Mouse (Mus musculus): ENCODE measurements around the gene Sptbn2.

Sptbn2 gene

DNA sequence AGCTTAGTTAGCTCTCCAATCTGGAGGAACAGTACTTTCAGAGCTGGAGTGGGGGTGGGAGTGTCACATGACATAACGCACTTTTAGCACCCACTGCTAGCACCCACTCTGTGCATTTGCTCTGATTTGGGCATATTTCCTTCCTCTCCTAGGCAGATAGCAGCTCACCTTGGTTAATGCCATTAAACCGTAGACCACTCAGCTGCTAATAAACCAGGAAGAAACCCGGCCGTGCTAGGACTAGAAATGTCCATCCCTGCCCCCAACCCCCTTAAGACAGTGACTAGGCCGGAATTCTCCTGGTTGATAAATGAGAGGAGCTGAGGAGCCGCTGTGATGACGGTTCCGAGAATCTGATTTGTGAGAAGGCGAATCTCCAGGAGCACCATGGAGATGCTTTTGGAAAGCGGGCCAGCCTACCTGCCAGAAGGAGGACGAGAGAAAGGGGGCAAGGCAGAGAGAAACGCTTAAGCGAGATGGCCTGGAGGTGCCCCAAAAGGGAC lies at the start of gene Sptbn2:
Gene Sptbn2, plus strand, starts transcription at position 70 of the 503 bp plus-strand sequence.
- DNase-seq, result no peak

DNA sequence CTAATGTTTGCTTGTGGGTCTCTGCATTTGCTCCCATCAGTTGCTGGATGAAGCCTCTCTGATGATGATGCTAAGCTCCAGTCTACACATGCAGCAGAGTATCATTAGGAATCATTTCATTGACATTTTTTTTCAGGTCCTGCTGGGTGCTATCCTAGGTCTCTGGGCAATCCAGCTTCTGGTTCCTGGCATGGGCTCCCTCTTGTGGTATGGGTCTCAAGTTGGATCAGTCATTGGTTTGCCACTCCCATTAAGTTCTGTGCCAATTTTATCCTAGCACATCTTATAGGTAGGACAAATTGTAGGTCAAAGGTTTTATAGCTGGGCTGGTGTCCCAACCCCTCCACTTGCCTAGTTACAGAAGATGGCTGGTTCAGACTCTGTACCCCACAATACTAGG lies 44.2 kb upstream of the Sptbn2 start:
- DNase-seq, result no peak

DNA sequence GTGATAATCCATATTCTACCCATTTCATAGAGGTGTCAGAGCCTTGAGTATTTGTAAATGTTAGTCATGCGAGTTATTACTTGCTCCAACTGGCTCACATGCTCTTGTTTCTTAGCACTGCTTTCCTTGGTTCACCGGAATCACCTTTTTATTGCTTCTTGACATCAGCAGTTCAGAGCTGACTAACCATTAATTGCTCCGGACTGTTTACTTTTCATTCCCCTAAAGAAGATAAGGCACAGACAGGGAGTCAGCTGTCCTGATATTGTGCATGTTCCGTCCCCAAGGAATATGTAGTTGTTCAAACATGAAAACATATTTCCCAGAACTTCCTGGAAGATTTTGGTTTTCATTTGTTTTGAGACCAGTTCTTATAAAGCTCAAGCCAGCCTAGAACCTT lies 40.2 kb upstream of the Sptbn2 start:
- DNase-seq, result no peak

DNA sequence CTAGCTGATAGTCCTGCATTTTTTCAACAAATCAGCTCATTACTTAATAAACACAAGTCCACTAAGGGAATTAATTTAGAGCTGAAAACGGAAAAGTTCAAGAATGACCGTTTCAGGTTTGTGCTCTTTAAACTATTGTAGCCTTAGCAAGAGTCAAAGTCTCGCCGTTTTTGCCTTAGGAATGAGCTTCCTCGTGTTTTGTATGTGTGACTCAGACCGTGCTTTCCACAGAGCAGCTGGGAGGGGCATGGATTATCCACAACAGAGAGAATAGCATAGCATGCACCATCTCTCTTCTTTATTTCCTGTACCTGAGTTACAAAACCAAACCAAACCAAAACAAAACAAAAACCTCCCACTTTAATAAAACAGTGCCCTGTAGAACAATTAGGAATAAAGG lies 38.6 kb upstream of the Sptbn2 start:
- no peak for DNase-seq

DNA sequence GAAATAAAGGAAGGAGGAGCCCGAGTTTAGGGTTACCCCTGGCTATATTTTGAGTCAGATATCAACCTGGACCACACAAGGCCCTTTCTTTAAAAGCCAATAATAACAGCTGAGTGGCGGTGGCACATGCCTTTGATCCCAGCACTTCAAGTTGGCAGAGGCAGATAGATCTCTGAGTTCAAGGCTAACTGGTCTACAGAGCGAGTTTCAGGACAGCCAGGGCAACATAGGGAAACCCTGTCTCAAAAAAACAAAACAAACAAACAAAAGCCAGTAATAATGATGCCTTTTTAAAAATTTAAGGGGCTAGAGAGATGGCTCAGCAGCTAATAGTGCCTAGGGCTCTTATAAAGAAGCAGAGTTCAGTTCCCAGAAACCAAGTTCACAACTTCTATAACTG lies 16.6 kb upstream of the Sptbn2 start:
- no peak for DNase-seq

DNA sequence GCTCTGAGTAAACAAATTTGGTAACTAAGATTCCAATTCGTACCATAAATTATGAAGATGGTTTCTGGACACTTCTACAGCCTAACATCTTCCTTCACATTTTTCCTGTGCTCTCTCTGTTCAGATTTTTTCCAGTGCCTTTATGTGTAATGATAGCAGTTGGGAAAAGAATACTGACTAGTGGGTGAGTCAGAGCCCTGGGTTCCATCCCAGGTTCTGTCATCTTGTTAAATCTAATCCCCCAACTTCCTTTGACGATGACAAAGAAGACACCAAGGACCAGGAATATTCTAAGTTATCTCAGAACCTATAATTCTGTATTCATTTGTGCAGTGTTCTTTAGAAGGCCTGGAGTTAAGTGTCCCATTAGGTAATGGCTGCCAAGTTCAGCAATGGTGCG lies 13.8 kb upstream of the Sptbn2 start:
- no peak for DNase-seq

DNA sequence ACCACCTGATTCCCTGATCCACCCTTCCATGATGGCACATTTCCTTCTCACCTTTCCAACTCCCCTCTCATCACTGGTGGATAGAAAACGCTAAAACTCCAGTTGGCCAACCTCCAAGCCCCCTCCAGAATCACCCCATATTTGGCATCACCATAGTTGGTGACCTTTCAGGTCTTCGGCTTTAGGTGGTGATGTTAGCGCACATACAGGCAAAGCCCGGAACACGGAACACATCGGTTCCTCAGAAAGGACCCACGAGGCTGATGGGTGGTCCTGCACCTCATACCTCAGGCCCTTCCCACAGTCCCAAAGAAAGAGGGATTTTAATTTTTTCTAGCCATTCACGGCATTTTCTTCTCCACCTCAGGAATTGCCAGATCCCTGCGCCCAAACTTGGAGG lies 13.2 kb upstream of the Sptbn2 start:
- DNase-seq, result no peak

DNA sequence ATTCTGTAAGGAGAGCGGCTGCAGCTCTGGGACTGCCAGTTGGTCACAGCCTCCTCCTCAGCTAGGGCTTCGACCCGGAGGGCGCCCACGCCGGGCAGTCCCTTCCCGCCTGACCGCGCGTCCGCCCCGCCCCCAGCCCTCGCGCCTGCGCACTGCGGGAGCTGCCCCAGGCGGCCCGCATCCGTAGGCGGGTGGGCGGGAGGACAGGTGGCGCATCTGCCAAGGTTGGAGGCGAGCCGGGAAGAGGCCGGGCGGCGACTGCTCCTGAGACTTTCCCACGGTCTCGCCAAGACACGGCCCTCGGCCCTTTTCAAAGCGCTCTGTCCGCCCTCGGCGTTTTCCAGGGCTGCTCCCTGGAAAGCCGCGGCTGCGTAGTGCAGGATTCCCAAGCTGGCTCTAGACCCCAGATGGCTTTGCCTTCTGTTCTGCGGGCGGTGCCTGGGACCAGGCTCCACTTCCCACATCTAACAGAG lies 12.7 kb upstream of the Sptbn2 start, which contains the start of gene Gm960:
Gene Gm960, minus strand, starts transcription at position 464 of the 473 bp plus-strand sequence.
- DNase-seq, result peak; percentile 45

DNA sequence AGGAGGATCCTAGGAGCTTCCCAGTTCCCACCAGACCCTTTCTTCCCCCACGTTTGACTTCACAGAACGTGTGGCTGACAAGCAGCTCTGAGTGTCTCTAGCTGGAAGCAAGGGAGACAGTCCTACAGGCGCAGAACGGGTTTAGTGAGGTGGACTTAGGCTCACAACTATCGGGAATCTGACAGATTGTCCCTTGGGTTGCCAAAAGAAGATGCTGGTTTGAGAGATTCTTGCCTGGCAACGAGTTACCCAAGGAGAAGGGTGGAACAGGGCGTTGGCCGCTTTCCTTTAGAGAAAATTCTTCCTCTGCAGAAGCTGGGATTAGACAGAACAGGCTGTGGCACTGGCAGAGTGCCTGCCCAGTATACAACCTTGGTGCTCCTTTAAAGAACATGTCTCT lies 12.1 kb upstream of the Sptbn2 start:
- no peak for DNase-seq

DNA sequence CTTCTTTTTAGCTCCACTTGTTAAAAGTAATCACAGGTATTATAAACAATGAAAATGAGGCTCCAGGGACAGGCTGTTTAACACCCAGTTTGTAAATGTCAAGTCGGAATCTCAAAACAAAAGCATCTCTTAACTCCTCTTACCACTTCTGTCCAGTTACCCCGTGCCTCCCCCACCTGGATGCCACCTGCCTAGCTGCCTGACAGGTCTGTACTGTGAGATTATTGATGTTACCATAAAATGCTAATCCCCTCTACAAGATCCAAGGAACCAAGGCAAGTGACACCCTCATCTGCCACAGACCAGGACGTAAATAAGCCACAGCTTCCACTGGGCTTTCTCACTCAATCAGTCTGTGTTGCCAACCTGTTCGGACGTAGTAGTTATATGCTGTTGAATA lies 11.1 kb upstream of the Sptbn2 start:
- DNase-seq, result no peak

DNA sequence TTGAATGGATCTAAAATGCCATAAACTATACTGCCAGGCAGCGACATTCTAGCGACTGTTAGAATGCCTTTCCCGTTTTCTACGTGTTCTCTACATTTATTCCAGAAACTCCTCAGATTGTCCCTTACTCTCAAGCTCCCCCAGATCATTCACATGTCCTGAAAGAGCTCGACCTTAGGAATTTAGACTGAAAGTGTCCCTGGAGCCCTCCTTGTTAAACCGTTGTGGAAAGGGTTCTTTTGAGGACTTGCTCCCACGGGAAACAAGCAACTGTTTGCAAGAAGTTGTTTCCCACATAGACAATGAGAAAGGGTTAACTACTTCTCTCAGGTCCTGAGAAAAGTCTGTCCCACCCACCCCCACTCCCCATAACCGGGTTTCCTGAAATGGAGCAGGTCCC lies 10.3 kb upstream of the Sptbn2 start:
- no peak for DNase-seq

DNA sequence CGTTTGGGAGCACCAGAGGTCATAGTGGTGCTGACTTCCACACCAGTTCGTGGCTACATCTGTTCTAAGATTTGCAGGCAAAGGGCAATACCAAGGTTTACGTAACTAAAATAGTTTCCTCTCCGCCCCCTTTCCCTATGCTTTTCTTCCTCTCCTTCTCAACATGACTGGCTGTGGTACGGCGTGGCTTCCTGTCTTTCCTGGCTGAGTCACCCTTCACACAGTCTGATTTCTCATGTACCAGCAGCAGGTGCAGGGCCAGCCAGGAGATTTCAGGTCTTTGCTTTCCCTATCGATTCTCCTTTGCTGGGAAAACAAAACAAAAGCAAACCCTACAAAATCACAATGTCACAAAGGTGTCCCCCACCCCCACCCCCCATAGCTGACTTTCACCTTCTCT lies 9.7 kb upstream of the Sptbn2 start:
- no peak for DNase-seq

DNA sequence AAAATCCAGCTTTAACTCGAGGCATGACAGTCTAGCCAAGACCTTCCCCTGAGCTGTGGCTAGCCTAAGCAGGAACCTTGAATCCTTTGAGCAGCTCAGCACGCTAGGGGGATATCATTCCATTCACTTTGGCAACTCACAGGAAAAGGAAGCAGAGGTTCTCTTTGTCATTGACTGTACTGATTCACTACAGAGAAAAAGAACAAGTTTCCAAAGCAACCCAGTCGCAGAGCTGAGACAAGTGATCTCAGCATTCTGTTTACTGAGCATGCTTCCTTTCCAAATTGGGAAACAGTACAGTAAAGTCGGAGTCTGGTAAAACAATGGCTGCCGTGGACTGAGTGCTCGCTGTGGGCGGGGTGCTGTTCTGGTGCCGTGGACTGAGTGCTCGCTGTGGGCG lies 2.2 kb upstream of the Sptbn2 start:
- no peak for DNase-seq

DNA sequence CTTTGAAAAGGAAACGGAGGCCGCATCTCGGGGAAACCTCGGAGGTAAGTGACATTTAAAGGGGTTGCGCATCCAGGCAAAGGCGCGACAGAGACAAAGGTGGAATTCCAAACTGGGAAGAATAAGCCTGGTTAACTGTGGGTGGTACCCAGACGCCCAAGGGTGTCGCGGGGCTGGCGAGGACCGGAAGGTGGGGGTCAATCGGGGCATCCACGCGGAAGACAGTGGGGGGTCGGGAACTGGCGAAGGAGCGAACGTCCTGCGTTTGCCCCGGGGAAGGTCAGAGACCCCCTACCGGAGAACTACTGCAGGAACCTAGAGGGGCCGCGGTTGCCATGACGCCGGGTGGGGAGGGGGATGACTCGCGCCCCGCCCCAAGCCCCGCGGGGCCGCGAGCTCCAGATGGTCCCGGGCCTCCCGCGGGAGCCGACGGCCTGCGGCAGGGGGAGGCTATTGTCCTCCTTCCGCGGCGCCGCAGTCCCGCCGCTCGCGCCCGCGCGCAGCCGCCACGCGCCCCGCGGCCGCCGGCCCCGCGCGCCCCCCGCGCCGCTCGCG lies 711 bp downstream of the Sptbn2 start:
- no peak for DNase-seq

DNA sequence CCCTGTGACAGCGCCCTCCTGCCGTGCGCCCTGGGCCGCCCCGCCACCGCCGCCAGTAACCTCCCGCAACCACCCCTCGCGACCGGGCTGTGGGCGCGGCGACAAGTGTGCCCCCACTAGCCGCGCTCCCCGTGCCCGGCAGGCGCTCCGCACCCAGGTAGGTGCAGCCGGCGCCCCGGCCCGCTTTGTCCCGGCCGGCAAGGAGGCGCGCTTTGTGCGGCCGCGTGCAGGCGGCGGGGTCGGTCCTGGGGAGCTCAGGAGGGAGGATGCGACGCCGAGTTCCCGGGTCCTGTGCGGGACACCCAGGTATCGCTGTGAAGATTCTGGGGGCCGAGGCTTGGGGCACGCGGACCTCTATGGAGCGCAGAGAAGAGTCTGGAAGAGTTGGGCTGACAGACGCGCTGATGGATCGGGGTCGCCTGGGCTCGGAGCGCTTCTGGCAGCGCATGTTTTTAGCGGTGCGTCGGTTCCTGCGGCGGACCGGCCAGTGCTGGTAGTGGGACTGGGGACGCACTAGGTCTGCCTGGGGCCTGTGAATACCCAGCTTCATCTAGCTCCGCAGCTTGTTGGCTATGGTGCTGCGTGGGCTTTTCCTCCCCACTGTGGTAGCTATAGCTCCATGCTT lies 1.3 kb downstream of the Sptbn2 start:
- no peak for DNase-seq

DNA sequence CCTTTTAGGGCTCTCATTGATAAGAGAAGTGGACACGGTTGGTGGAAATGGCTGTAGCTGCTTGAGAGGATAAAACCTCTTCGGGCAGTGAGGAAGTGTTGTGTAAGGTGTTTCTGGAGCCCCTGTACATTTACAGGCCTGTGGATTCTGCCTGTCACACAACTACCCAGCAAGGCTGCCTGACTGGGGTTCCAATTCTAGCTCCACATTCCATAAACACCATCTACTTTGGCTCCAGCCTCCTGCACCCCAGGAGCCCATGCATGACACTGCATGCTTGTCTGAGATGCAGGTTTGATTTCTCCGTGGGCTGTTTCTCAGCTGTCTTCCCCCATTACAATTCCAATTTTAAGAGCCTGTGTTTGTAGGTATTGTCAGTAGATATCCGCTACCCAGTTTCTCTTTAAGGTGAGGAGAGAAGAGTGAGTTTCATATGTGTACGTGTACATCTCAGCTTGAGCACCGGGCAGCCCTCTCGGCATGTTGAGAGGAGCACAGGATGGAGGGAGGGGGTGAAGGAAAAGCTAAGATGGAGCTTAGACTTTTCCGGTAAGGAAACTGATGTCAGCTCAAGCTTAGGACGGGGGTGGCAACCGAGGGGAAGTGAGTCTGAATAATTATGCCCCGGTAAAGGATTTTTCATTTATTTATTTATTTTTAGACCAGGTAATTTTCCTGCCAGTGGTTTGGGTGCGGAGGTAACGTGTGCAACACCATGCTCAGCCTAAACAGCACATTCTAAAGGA lies 2.0 kb downstream of the Sptbn2 start:
- DNase-seq, result no peak

DNA sequence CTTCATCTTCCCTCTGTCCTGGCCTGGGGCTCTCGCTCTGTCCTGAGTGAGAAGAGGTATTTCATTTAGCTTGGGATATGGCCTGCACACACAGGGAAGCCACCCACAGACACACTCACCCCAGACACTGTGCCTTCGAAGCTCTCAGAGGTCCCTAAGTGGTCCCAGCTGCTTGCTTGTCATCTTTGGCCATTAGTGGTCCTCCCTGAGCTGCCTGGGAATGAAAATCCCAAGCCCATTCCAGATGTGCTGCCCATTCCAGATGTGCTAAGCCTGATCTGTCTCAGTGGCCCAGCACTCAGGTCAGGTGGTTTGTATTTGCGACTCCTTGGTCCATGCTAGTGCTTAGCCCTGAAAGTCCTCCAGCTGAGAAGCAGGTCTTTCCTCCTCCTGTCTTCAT lies 2.9 kb downstream of the Sptbn2 start:
- DNase-seq, result no peak

DNA sequence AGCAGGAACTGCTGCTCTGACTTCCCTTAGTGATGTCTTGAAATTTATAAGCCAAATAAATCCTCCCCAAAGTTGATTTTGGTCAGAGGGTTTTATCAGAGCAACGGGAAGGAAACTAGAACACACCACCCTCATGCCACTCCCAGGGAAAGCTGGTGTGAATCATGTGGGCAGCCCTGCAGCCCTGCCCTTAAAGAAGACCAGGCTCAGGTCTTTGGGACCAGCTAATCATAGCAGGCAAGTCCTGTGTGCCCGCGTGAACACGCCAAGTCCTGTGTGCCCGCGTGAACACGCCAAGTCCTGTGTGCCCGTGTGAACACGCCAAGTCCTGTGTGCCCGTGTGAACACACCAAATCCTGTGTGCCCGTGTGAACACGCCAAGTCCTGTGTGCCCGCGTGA lies 5.8 kb downstream of the Sptbn2 start:
- no peak for DNase-seq

DNA sequence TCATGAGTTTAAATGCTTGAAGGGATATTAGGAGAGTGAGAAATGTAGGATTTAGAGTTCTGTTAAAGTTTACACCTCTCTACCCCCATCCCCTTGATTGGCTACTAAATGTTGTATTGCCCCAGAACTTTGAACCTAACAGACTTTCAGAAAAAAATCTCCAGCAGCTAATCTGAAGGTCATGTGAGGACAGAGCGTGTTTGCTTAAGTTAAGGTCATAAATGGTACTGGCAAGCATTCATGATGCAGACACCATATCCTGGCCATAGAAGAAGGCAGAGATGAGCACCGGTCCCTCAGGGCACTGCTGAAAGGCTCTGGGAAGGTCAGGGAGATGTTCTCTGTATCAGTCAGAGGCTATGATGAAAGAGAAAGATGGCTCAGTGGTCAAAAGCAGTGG lies 6.3 kb downstream of the Sptbn2 start:
- no peak for DNase-seq

DNA sequence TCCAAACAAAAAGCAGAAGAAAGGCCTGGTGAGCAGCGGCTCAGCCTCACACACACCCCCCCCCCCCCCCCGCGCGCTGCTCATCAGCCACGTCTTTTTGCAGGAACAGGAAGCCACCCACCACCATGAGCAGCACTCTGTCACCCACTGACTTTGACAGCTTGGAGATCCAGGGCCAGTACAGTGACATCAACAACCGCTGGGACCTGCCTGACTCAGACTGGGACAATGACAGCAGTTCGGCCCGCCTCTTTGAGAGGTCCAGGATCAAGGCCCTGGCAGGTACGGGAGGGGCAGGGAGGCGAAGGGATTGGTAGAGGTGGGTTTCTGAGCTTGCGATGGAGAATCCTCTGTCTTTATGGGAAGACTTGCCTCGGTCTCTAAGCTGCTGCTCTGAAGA lies 7.7 kb downstream of the Sptbn2 start:
- peak; percentile 10 for DNase-seq

DNA sequence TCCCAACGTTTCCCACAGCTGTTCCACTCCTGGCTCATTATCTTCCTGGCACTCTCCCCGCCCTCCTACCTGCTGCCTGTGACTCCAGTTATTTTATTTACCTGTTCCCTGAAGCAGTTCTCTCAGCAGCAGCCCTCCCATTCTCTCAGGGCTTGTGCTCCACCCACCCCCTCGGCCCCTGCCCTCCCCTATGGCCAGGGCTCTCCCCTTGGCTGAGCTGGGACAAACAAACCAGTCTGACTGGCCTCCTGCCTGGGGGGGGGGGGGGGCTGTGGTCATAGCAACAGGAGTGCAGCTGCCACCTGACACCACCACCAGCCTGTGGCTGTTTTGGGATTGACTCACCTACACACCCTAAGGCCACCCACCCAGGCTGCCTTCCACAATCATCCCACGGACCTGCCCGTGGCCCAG lies 8.4 kb downstream of the Sptbn2 start:
- DNase-seq, result no peak

DNA sequence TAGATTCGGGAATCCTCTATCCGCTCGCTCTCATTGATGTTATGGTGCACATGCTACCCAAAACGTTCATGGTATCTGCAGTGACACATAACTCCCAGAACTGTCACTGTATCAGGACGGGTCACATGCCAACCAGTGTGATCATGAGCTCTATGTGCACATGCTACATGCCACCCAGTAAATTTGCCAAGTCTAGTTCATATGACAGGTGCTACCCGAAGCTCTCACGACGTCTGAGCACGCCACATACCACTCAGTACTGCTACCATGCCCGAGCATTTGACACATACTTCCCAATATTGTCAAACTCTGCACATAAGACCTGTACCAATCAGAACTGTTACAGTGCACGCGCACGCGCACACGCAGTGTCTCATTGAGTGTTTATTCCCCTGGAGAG lies 9.1 kb downstream of the Sptbn2 start:
- DNase-seq, result no peak

DNA sequence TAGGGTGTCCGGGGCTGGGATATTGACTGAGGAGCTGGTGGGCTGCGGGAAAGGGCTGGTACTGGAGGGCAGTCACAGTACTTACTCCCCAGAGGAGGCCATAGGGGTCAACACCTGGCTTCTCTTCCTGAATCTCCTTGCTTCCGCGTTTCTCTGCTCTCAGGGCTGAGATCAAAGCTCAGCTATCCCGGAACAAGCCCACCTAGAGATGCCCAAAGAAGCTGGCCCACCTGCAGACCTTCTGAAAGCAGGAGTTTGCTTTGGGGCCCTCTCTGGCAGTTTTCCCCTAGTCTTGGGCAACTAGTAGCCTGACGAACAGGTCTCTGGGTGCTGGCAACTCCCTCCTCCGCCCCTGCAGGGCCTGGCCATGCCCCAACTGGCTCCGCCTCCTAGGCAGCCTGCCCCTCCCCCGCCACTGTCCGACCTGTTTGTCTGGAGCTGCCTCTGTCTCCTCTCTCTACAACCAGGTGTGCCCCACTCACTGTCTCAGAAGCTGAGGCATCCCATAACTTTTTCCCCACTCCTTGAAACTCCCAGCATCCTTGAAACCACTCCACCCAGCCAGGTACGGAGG lies 9.8 kb downstream of the Sptbn2 start:
- DNase-seq, result no peak

DNA sequence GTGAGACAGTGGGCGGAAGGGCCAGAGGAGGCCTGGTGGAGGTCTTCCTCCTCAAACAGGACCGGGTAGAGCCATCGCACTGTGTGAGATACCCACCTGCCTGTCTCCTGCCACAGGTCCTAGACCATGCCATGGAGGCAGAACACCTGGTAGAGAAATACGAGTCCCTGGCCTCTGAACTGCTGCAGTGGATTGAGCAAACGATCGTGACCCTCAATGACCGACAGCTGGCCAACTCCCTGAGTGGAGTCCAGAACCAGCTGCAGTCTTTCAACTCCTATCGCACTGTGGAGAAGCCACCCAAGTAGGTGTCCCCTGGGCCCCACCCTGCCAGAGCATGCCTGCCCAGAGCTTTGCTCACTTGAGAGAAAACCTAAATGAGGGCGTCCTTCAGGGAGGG lies 18.2 kb downstream of the Sptbn2 start:
- DNase-seq, result no peak

Measured in thymus, postnatal 14 days (tissue).